Mouse (Mus musculus) right cerebral cortex, postnatal 14 days (tissue): ENCODE results near the gene Olfr73.
"Not testable (repeated sequence)": the region's sequence is repeated elsewhere in the genome, so short reads cannot be mapped to it uniquely, and the experiment has no call there.

Experiments used
- DNase-seq: peaks from one replicate; pipeline ENCODE4 v3.0.0; 2022

Olfr73 gene

GRCm38 (mm10) chr2:88037599-88037998, at the start of gene Olfr73:
TSS of gene Olfr73 (minus strand) at chr2:88037699.
- no peak for DNase-seq

- DNase-seq = no peak
Measured at GRCm38 (mm10) chr2:88071730-88072129, 34.2 kb upstream of the Olfr73 start, which contains the start of gene Olfr1163. TSS of gene Olfr1163 (minus strand) at chr2:88071830.

DNA sequence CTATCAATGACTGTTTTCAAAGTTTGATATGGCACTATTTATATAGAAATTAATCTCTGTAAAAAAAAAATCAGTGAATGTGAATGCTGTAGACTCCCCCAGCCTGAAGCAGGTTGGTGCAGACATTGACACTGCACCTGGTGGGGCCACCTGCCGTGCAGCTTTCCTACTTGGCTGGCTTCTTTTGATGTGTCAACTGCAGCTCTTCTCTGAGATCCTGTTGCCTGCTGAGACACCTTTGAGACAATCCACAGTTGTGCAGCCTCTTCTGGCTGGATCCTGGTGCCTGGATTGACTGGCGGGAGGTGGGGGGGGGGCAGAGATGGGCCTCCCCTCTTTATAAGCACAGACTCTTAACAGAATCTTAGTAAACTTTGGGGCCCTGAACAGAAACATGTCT, 26.1 kb upstream of the Olfr73 start:
- DNase-seq = no peak

DNA sequence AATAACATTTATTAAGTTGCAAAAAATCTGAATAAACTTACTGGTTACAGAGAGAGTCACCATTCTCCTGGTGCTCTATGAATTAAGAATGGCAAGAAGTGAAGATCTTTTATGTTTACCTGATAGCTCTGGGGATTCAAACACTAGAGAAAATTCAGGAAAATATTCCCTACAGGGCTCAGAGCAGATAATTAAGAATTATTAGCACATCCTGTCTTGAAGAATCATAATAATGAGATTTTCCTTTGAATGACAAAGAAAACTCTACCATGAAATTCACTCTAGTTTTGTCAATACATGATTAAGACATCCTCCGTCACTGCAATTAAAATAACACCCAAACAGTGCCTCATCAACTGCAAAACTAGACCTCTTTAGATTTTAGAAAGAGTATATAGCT, 13.5 kb upstream of the Olfr73 start, which contains the start of gene Olfr1162:
TSS of gene Olfr1162 (minus strand) at position 101 of the 400 bp plus-strand sequence.
- no peak for DNase-seq

DNA sequence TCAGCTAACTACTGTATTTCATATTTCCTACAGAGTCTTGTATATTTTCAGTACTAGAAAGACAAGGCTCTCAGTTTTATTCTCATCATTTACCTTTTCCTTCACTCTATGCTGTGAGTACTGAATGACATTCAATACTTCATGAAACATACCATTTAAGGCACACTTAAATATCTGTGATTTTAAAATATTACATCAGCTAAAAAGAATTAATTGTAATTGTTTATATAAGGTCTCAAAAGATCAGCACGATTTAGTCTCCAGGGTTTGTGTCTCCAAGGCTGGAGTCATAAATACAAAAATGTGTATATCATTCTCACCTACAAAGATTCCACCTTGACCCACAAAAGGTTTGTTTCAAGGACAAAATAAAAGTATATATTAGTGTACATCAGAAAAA, 15.0 kb downstream of the Olfr73 start, which contains the start of gene Olfr1161:
TSS of gene Olfr1161 (plus strand) at position 301 of the 400 bp plus-strand sequence.
- DNase-seq = not testable (repeated sequence)

- DNase-seq = no peak
Measured at GRCm38 (mm10) chr2:88007515-88008318, 29.8 kb downstream of the Olfr73 start, which contains the start of gene Olfr1160. TSS of gene Olfr1160 (minus strand) at chr2:88008268.

DNA sequence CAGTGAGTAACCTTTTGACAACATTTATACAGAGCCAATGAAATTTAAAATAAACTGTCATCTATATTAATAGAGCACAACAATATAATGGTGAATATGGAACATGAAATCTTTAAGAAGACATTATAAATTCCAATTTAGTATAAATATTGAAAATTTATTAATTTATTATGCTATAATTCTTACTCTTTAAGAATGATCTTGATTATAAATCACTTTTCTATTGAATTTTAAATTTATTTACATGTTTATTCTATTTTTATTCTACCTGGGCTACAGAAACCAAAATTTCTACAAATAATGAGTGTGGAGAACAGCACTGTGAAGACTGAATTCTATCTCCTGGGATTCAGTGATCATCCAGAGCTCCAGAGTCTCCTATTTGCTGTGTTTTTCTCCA, 47.7 kb downstream of the Olfr73 start, which contains the start of gene Olfr1158:
TSS of gene Olfr1158 (plus strand) at position 301 of the 400 bp plus-strand sequence.
- no peak for DNase-seq
